Mouse (Mus musculus) spleen, adult 10 weeks (tissue): ENCODE measurements around the gene Ap3s2. TPM values are rescaled to one million over a fixed set of nuclear protein-coding genes. Genes with fewer than 3 reads are reported as not detected.

Experiments
- polyA plus RNA-seq: library from polyadenylated mRNA; stranded (reverse); fragments of 350-450 nt; fragmentation: Illumina TruSeq; extraction: RNeasy Lipid Tissue Mini Kit (QIAGEN cat#74804); gene quantifications from one replicate; pipeline ENCODE4 v1.2.3, GENCODE M21; 2015; ENCODE audit warnings: low replicate concordance; ENCODE audit not compliant: insufficient read depth

Ap3s2 gene
- 21.9 TPM for polyA plus RNA-seq

GRCm38 (mm10) chr7:79920344-79920983 lies at the start of gene Ap3s2:
Gene Ap3s2 (minus strand): TSS chr7:79920649.

GRCm38 (mm10) chr7:79934862-79935510 lies 14.5 kb upstream of the Ap3s2 start, which contains the start of gene Arpin:
Gene Arpin (minus strand): TSS chr7:79935359.

GRCm38 (mm10) chr7:79860811-79861210 lies 59.6 kb downstream of the Ap3s2 start, which contains the start of gene Anpep:
Gene Anpep (minus strand): TSS chr7:79861059.

Other genes with a start within 250 kb of the Ap3s2 start
- gene Kif7, start 204.9 kb downstream of the Ap3s2 start, polyA plus RNA-seq, result 0.47 TPM
- gene Plin1, start 187.7 kb downstream of the Ap3s2 start, polyA plus RNA-seq, result 0.76 TPM
- 3.9 TPM for gene Pex11a, start 177.5 kb downstream of the Ap3s2 start, polyA plus RNA-seq
- not detected for gene Wdr93, start 177.5 kb downstream of the Ap3s2 start, polyA plus RNA-seq
- not detected for gene Mesp1, start 126.9 kb downstream of the Ap3s2 start, polyA plus RNA-seq
- not detected for gene Mesp2, start 109.9 kb downstream of the Ap3s2 start, polyA plus RNA-seq
- 33.3 TPM for gene Anpep, start 59.6 kb downstream of the Ap3s2 start, polyA plus RNA-seq
- 9.6 TPM for gene Arpin, start 14.7 kb upstream of the Ap3s2 start, polyA plus RNA-seq
- gene Zfp710, start 104.2 kb upstream of the Ap3s2 start, polyA plus RNA-seq, result 13.0 TPM
- gene Idh2, start 194.7 kb upstream of the Ap3s2 start, polyA plus RNA-seq, result 27.1 TPM